Mouse (Mus musculus): ENCODE results near the gene Vti1a.

GRCm38 (mm10) chr19:55597296-55597695 is 281.2 kb downstream of the Vti1a start:
- no peak for TF ChIP-seq CTCF (IDR thresholded peaks at IDR 0.05; ENCODE audit: low read depth, low read length)
- no peak for TF ChIP-seq GATA1 (IDR thresholded peaks at IDR 0.05; ENCODE audit: borderline replicate concordance, low read length)
- TF ChIP-seq TAL1 (conservative IDR thresholded peaks at IDR 0.05; ENCODE audit: low read depth, low read length): no peak
- TF ChIP-seq POLR2AphosphoS5 (IDR thresholded peaks at IDR 0.05; ENCODE audit: insufficient replicate concordance, low read depth, low read length): no peak
